Mouse (Mus musculus): ENCODE measurements around the gene Tnni3k.
A peak's percentile ranks its signal among the peaks of the same experiment; 100 is the strongest.

DNA sequence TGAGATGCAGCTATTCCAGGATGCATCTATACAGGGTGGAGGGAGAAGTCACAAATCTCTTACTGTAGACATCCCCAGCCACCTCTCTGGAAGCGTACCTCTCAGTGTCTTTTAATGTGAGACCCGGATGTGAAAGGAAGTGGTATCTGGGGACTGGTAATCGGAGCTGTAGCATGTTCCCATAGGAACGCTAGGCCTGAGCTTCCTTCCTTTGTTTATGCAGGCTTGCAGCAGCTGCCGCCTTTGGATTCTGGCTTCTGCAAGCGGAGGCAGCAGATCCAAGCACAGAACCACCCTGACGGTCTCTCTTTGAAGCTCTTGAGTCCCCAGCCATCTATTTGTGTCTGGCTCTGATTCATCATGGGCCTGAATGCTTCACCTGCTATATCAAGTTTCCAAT lies 248.6 kb downstream of the Tnni3k start:
- TF ChIP-seq CTCF (IDR thresholded peaks at IDR 0.05; ENCODE audit: extremely low read depth, insufficient read depth, low read length) (no peak), POLR2A (IDR thresholded peaks at IDR 0.05; ENCODE audit: extremely low read depth, insufficient read depth, low read length) (0 out of 2 replicates have a peak, but pooled peaks have one; percentile 21)

Data from cortical plate, adult 2 months (tissue).